Mouse (Mus musculus) thymus, adult 2 months (tissue): ENCODE data around the gene Nmnat2.

Source experiments
- CTCF ChIP-seq: fragments of 200-500 bp; IDR thresholded peaks from 2 replicates; pipeline ENCODE4 v1.5.1; 2012; ENCODE audit warnings: mild to moderate bottlenecking, control low read depth, low read length, moderate library complexity, borderline replicate concordance; ENCODE audit not compliant: control insufficient read depth, poor library complexity, insufficient read depth; ENCODE audit errors: extremely low read depth
- POLR2A ChIP-seq: fragments of 200-500 bp; IDR thresholded peaks from 2 replicates; pipeline ENCODE4 v1.6.1; 2012; ENCODE audit warnings: mild to moderate bottlenecking, low read length, control low read depth, moderate library complexity; ENCODE audit not compliant: control insufficient read depth, poor library complexity, insufficient read depth; ENCODE audit errors: extremely low read depth

- TF ChIP-seq POLR2A (no peak), CTCF (no peak)
Measured at GRCm38 (mm10) chr1:152978700-152979099, 23.9 kb downstream of the Nmnat2 start.
